Mouse (Mus musculus) ES-E14 (cell line): ENCODE measurements around the gene Nadsyn1.

ENCODE experiments used
- CHD2 ChIP-seq: IDR thresholded peaks from 2 replicates; pipeline ENCODE4 v1.6.1; 2014; ENCODE audit warnings: mild to moderate bottlenecking, low read depth, low read length, inconsistent platforms
- HCFC1 ChIP-seq: IDR thresholded peaks from 2 replicates; pipeline ENCODE4 v1.6.1; 2012; ENCODE audit warnings: low read length, inconsistent platforms, borderline replicate concordance; ENCODE audit not compliant: insufficient read depth
- MAFK ChIP-seq: IDR thresholded peaks from 2 replicates; pipeline ENCODE4 v1.6.1; 2014; ENCODE audit warnings: mild to moderate bottlenecking, low read depth, low read length, inconsistent platforms; ENCODE audit not compliant: insufficient read depth
- ZNF384 ChIP-seq: IDR thresholded peaks from 2 replicates; pipeline ENCODE4 v1.6.1; 2012; ENCODE audit warnings: low read depth, low read length, inconsistent platforms

DNA sequence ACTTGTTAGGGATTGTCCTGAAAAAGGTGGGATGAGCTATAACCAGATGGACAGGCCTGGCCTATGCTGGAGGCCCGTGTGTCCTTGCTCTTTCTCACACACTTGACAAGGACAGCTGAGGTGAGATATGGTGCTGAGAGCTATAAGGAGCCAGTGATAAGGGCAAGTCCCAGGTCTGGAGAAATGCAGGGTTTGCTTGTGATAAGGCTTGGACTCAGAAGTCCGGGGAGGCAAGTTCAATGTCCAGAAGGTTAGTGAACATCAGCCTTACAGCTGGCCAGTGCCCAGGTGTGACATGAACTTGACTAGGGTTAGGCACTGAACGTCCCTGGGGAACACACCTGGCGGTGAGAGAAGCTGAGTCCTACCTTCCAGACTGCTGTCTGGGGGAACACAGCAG lies 70.6 kb downstream of the Nadsyn1 start:
- TF ChIP-seq CHD2 (no peak), HCFC1 (no peak), ZNF384 (no peak), MAFK (no peak)
